Comparison of ENCODE assay signal across 8 mouse cellular contexts in the genomic region with DNA sequence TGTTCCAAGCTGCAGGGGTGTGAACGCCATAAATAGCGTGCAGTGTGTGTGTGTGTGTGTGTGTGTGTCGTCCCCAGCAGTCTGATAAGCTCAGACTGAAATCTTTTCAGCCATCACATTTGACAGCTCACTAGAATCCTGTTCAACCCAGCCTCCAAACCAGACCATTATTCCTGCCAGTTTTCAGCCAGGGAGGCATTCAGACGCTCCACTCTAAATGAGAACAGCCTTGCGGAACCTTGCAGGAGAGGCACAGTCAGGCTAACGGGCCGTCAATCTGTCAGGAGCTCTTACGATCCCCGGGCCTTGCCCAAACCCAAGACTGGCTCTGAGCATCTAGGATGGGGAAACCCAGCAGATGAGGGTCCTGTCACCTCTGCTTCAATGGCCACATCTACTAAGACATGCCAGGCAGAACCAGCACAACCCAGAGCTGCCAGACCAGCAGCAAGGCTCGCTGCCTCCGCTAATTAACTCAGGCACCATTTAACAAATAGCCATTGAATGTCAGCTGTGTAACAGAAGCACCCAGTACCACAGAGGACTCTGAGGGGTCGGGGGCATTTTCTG.
DNase-seq lines count a peak whose midpoint lies in the region; ATAC-seq lines count a peak whose summit lies in the region.

No protein-coding gene starts in this region.

- no peaks in the 10 kb centered on the region for H3K9me3 ChIP-seq in hindbrain, embryonic 13.5 days
- H3K9me3 ChIP-seq in midbrain, embryonic 13.5 days = no peaks in the 10 kb centered on the region
- H3K9me3 ChIP-seq in liver, embryonic 11.5 days (ENCODE audit: control insufficient read depth, low read length) = no peaks in the 10 kb centered on the region

- no peak overlapping the region for H3K4me3 ChIP-seq in hindbrain, embryonic 13.5 days
- no peak overlapping the region for H3K4me3 ChIP-seq in midbrain, embryonic 13.5 days (replicated peaks)
- H3K4me3 ChIP-seq in liver, embryonic 11.5 days (ENCODE audit: low read depth, low read length) = no peak overlapping the region

- peak overlapping the region; percentile 70 for H3K27ac ChIP-seq in hindbrain, embryonic 13.5 days
- H3K27ac ChIP-seq in midbrain, embryonic 13.5 days = peak overlapping the region; percentile 79
- H3K27ac ChIP-seq in liver, embryonic 11.5 days (ENCODE audit: low read depth, low read length) = no peak overlapping the region

- no peaks in the 10 kb centered on the region for H3K27me3 ChIP-seq in hindbrain, embryonic 13.5 days
- H3K27me3 ChIP-seq in midbrain, embryonic 13.5 days = no peaks in the 10 kb centered on the region
- no peaks in the 10 kb centered on the region for H3K27me3 ChIP-seq in liver, embryonic 11.5 days (replicated peaks; ENCODE audit: control insufficient read depth, insufficient read depth, low read length)

- DNase-seq in Muller cell, postnatal 12 days (ENCODE audit: inconsistent ontology term) = peak; percentile 60
- peak; percentile 47 for DNase-seq in embryo, embryonic 10 days (ENCODE audit: low spot score)
- no peak for DNase-seq in urinary bladder, adult 2 months (ENCODE audit: low spot score)
- no peak for DNase-seq in liver, embryonic 11.5 days (ENCODE audit: low spot score)

- H3K36me3 ChIP-seq in hindbrain, embryonic 13.5 days = no peaks in the 10 kb centered on the region
- H3K36me3 ChIP-seq in midbrain, embryonic 13.5 days = no peaks in the 10 kb centered on the region
- H3K36me3 ChIP-seq in liver, embryonic 11.5 days (ENCODE audit: control insufficient read depth, insufficient read depth, low read length) = no peaks in the 10 kb centered on the region

- peak; percentile 77 for ATAC-seq in hindbrain, embryonic 13.5 days (ENCODE audit: low FRiP score)
- peak; percentile 83 for ATAC-seq in midbrain, embryonic 13.5 days
- no peak for ATAC-seq in erythroblast, adult 5-6 weeks (replicated peaks; ENCODE audit: low FRiP score, poor library complexity, severe bottlenecking)
- ATAC-seq in monocyte, adult 5-6 weeks (replicated peaks; ENCODE audit: insufficient number of reproducible peaks, low FRiP score, low TSS enrichment, poor library complexity, severe bottlenecking) = no peak
- no peak for ATAC-seq in liver, embryonic 11.5 days (replicated peaks; ENCODE audit: low FRiP score)

- H3K4me1 ChIP-seq in hindbrain, embryonic 13.5 days (replicated peaks) = peaks cover 12% of the 10 kb centered on the region
- H3K4me1 ChIP-seq in midbrain, embryonic 13.5 days (replicated peaks) = peaks cover 18% of the 10 kb centered on the region
- H3K4me1 ChIP-seq in liver, embryonic 11.5 days (replicated peaks; ENCODE audit: control insufficient read depth, insufficient read depth, low read length) = no peaks in the 10 kb centered on the region

- H3K4me2 ChIP-seq in hindbrain, embryonic 13.5 days = peak overlapping the region; percentile 29
- H3K4me2 ChIP-seq in midbrain, embryonic 13.5 days (replicated peaks) = peak overlapping the region; percentile 32
- no peak overlapping the region for H3K4me2 ChIP-seq in liver, embryonic 11.5 days

- WGBS in hindbrain, embryonic 13.5 days = 15% methylated on average over 12 of the region's 12 CpGs
- WGBS in midbrain, embryonic 13.5 days = 18% methylated on average over 12 of the region's 12 CpGs
- WGBS in liver, embryonic 11.5 days = 67% methylated on average over 12 of the region's 12 CpGs

- no peak overlapping the region for H3K9ac ChIP-seq in hindbrain, embryonic 13.5 days
- 0 out of 2 replicates have a peak overlapping the region, but pooled peaks have one; percentile 12 for H3K9ac ChIP-seq in midbrain, embryonic 13.5 days (replicated peaks)
- H3K9ac ChIP-seq in liver, embryonic 11.5 days (ENCODE audit: low read depth, low read length) = no peak overlapping the region

Comparison
In these comparisons a context has a peak if more than half of its experiments do, and no peak if none do; other contexts are left out.
1. DNase-seq: peak in Muller cell, postnatal 12 days (single experiment) and embryo, embryonic 10 days (single experiment); none in urinary bladder, adult 2 months (single experiment) and liver, embryonic 11.5 days (single experiment).
2. ATAC-seq: peak in hindbrain, embryonic 13.5 days (single experiment) and midbrain, embryonic 13.5 days (single experiment); none in erythroblast, adult 5-6 weeks (single experiment), monocyte, adult 5-6 weeks (single experiment) and liver, embryonic 11.5 days (single experiment).